Mouse (Mus musculus) urinary bladder, adult 2 months (tissue): ENCODE results near the gene Irf3. TPM values are rescaled to one million over a fixed set of nuclear protein-coding genes. Genes with fewer than 3 reads are reported as not detected.

Experiments used
- DNase-seq: peaks from one replicate; pipeline ENCODE4 v3.0.0; 2022; ENCODE audit warnings: low spot score
- polyA plus RNA-seq: library from polyadenylated mRNA; depleted of rRNA; stranded (reverse); fragments of >200 nt; gene quantifications from 2 replicates; pipeline ENCODE4 v1.2.3, GENCODE M21; 2012; rRNA removed

The Irf3 gene
- polyA plus RNA-seq, 1 experiment = 171 TPM

DNA sequence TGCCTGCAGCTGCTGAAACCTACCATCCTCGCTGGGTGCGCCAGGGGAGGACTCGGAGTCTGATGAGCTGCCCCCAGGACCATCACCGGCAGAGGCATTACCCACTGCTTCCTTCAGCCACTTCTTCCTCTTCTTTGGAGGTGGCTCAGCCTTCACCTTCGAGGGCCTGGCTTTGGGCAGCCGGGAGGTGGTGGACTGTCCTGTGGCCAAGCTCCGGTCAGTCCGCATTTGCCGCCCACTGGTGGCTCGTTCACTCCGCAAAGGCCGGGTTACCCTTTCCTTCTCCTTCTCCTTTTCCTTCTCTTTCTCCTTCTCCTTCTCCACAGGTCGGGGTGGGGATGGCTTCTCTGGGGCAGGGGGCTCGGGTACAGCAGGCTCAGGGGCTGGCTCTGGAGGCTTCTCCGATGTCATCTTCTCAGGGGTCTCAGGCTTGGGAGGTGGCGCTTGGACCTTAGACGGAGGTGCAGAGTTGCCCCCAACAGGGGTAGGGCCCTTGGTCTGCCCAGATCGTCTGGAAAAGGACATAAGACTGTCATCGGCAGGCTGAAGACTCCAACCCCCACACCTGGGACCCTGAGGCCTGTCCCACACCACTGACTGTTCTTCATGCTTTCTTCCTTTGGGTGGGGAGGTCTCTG is 36.4 kb downstream of the Irf3 start:
- peak; percentile 18 for DNase-seq

- no peak for DNase-seq
Observed at GRCm38 (mm10) chr7:45035631-45036030, 38.2 kb downstream of the Irf3 start.

GRCm38 (mm10) chr7:45036702-45037101 is 39.3 kb downstream of the Irf3 start:
- no peak for DNase-seq

GRCm38 (mm10) chr7:45037720-45038361 is 40.4 kb downstream of the Irf3 start:
- no peak for DNase-seq

DNA sequence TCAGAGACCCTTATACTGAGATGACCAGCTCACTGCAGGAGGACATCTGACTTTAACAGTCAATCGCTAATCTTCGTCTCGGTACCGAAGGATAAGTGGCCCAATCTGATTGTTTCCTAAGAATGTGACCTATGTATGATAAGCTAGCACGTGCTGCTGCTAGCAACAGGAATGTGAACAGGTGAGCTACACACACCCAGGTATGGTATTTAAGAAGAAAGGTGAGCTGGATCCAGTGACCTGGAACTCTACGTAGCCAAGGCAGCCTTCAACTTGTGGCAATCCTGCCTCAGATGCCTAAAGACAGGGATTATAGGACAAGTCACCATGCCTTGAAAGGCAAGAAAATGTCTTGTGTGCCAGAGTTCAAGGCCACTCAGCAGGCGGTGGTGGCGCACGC is 41.0 kb downstream of the Irf3 start:
- no peak for DNase-seq

DNA sequence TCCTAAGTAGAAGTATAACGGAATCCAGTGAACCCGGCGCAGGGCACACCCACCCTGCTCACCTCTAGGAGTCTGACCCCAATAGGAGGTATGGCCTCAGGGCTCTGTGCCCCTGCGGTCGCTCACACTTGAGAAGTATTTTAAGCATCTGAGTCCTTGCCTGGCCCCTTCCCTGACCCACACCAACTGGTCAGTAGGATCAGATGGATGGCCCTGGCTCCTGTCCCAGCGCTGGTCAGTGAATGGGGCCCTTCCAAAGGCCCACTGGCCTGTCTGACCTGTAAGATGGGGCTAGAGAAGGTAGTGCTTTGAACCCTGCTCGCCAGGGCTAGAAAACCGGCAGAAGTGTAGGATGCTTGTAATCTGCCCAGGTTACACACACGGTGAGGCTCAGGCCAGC is 43.4 kb downstream of the Irf3 start:
- DNase-seq = no peak

GRCm38 (mm10) chr7:45043307-45043706 is 45.9 kb downstream of the Irf3 start:
- no peak for DNase-seq

- no peak for DNase-seq
Observed at GRCm38 (mm10) chr7:45045741-45046140, 48.3 kb downstream of the Irf3 start.

DNA sequence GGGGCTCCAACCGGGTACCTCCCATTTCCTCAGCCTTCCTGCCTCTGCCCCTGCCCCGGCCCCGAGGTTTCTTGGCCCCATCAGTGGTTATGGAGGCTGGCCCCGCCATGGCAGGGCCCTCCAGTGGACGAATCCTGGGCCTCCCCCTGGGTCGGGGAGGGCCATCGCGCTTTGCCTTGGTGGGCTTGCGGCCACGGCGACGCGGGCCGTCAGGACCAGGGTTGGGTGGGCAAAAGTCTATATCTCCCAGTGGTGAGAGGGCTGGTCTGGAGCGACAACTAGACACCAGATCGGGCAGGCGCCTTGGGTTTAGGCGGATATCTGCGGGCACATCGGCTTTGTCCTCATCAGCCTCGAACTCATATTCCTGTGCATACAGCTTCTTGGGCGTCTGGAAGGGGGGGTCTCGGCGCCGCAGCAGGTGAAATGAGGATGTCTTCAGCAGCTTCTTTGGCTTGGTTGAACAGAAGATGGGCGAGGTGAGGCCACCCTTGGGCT is 49.5 kb downstream of the Irf3 start:
- no peak for DNase-seq

- DNase-seq = no peak
Observed at GRCm38 (mm10) chr7:45047491-45047890, 50.0 kb downstream of the Irf3 start.

DNA sequence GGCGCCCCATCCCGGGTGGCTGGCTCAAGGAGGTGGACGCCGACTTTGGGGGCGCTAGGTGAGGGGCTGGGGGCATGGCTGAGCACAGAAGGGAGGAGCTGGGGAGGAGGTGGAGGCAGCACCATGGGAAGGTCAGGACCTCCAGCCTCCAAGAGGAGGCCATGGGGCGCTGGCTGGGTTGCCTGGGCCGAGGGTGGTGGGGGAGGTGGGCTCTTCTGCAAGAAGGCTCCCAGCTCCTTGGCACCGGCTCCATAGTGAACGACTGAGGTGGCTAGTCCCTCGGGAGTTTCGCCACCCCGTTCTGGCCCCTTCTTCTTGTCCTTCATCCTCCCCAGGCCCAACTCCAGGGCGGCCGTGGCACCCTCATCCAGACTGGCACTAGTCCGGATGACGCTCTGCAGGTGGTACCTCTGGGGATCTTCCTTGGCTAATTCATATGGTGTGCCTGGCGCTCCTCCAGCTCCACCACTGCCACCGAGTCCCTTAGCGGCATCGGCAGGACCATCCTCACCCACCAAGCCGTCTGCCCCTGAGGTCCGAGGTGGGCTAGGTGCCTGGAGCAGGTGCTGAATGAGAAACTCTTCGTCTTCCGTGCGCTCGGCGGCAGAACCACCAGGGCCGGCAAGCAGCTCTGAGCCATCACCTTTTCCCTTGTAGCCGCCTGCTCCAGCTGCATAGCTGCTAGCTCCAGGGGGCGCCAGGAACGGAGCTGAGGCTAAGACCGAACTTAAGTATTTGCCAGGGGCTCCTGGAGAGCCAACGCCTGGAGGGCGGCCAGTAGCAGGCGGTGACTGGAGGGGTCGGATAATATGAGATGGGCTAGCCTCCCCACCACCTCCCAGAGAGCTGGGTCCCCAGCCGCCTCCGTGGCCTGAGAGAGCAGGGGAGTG is 50.8 kb downstream of the Irf3 start:
- DNase-seq = no peak

- no peak for DNase-seq
Observed at GRCm38 (mm10) chr7:45048923-45049657, 51.6 kb downstream of the Irf3 start.

DNA sequence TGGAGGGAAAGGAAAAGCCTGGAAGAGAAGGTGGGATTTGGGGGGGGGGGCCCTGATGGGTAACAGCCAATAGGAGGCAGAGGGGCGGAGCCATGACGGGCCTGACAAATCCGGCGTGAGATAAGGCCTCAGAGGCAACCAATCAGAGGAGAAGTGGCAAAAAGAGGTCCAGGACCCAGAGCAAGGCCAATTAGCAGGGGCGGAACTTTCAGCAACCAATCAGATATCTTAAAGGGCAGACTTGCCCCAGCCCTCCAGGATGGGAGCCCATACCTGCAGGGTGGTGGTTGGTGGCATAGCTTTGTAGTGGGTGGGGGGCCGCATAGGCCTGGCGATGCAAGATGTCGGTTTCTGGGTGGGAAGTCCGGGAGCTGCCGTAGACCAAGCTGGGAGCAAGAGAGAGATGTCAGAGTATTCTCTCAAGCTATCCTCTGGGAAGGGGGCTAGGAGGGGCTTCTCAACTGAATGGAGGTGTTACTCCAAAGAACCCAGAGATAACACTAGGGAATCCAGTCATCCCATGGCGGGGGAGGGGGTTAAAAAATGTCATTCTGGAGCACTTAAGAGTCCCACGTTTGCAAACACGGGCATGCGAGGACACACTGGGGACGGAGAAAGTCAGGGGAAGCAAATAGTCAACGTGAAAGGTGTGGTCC is 53.6 kb downstream of the Irf3 start:
- DNase-seq = no peak

GRCm38 (mm10) chr7:45051601-45051974 is 54.1 kb downstream of the Irf3 start:
- no peak for DNase-seq

Other genes with a start within 250 kb of the Irf3 start
- gene Vrk3, start 249.2 kb upstream of the Irf3 start, polyA plus RNA-seq = 29.9 and 36.3 TPM in 2 replicates
- gene Zfp473, start 246.6 kb upstream of the Irf3 start, polyA plus RNA-seq = 0.32 and 0.41 TPM in 2 replicates
- 30.5 and 34.7 TPM in 2 replicates for gene Nup62, start 181.6 kb upstream of the Irf3 start, polyA plus RNA-seq
- 1.7 and 2.5 TPM in 2 replicates for gene Il4i1, start 181.3 kb upstream of the Irf3 start, polyA plus RNA-seq
- gene Atf5, start 181.0 kb upstream of the Irf3 start, polyA plus RNA-seq = 43.4 and 63.6 TPM in 2 replicates
- 93.8 and 99.5 TPM in 2 replicates for gene Akt1s1, start 148.7 kb upstream of the Irf3 start, polyA plus RNA-seq
- gene Tbc1d17, start 148.6 kb upstream of the Irf3 start, polyA plus RNA-seq = 67.3 and 68.9 TPM in 2 replicates
- 23.4 and 24.1 TPM in 2 replicates for gene Pnkp, start 140.5 kb upstream of the Irf3 start, polyA plus RNA-seq
- gene Ptov1, start 127.9 kb upstream of the Irf3 start, polyA plus RNA-seq = 176 and 195 TPM in 2 replicates
- 57.8 and 66.1 TPM in 2 replicates for gene Med25, start 104.9 kb upstream of the Irf3 start, polyA plus RNA-seq
- 47.7 and 53.9 TPM in 2 replicates for gene Fuz, start 101.6 kb upstream of the Irf3 start, polyA plus RNA-seq
- gene Ap2a1, start 68.2 kb upstream of the Irf3 start, polyA plus RNA-seq = 74.2 and 77.7 TPM in 2 replicates
- 0.03 and 0.08 TPM in 2 replicates for gene Tsks, start 54.4 kb upstream of the Irf3 start, polyA plus RNA-seq
- gene Cpt1c, start 22.8 kb upstream of the Irf3 start, polyA plus RNA-seq = 26.1 and 26.8 TPM in 2 replicates
- gene Prmt1, start 11.1 kb upstream of the Irf3 start, polyA plus RNA-seq = 183 and 244 TPM in 2 replicates
- gene Bcl2l12, start 1.1 kb downstream of the Irf3 start, polyA plus RNA-seq = 28.6 and 34.8 TPM in 2 replicates
- gene Scaf1, start 18.7 kb downstream of the Irf3 start, polyA plus RNA-seq = 58.4 and 63.5 TPM in 2 replicates
- gene Rras, start 20.3 kb downstream of the Irf3 start, polyA plus RNA-seq = 383 and 414 TPM in 2 replicates
- 5.1 and 18.2 TPM in 2 replicates for gene Prr12, start 55.2 kb downstream of the Irf3 start, polyA plus RNA-seq
- gene Nosip, start 64.8 kb downstream of the Irf3 start, polyA plus RNA-seq = 59.9 and 69.6 TPM in 2 replicates
- 37.6 and 46.5 TPM in 2 replicates for gene Prrg2, start 65.0 kb downstream of the Irf3 start, polyA plus RNA-seq
- 277 and 317 TPM in 2 replicates for gene Rcn3, start 94.6 kb downstream of the Irf3 start, polyA plus RNA-seq
- 144 and 157 TPM in 2 replicates for gene Fcgrt, start 106.2 kb downstream of the Irf3 start, polyA plus RNA-seq
- gene Rps11, start 126.8 kb downstream of the Irf3 start, polyA plus RNA-seq = 903 and 1,312 TPM in 2 replicates
- gene Rpl13a, start 131.1 kb downstream of the Irf3 start, polyA plus RNA-seq = 3,442 and 3,633 TPM in 2 replicates
- gene Gm45713, start 138.6 kb downstream of the Irf3 start, polyA plus RNA-seq = 0.28 and 0.44 TPM in 2 replicates
- gene Flt3l, start 138.8 kb downstream of the Irf3 start, polyA plus RNA-seq = 74.5 and 83.1 TPM in 2 replicates
- 48.3 and 58.3 TPM in 2 replicates for gene Pih1d1, start 156.7 kb downstream of the Irf3 start, polyA plus RNA-seq
- gene Aldh16a1, start 156.9 kb downstream of the Irf3 start, polyA plus RNA-seq = 27.7 and 30.9 TPM in 2 replicates
- 0.03 and 0.04 TPM in 2 replicates for gene Slc17a7, start 166.3 kb downstream of the Irf3 start, polyA plus RNA-seq
- gene Gfy, start 181.9 kb downstream of the Irf3 start, polyA plus RNA-seq = 0.03 TPM in 1 of 2 replicates, not detected in the other
- gene Pth2, start 183.3 kb downstream of the Irf3 start, polyA plus RNA-seq = not detected in 2 replicates
- gene Ccdc155, start 207.2 kb downstream of the Irf3 start, polyA plus RNA-seq = 0.12 and 0.15 TPM in 2 replicates
- gene Dkkl1, start 214.5 kb downstream of the Irf3 start, polyA plus RNA-seq = 5.1 and 7.5 TPM in 2 replicates
- 29.1 and 29.2 TPM in 2 replicates for gene Tead2, start 218.1 kb downstream of the Irf3 start, polyA plus RNA-seq
- gene Cd37, start 241.5 kb downstream of the Irf3 start, polyA plus RNA-seq = 12.3 and 15.1 TPM in 2 replicates
- not detected in 2 replicates for gene Slc6a16, start 243.4 kb downstream of the Irf3 start, polyA plus RNA-seq